Mouse (Mus musculus) heart, adult 11 months (tissue): ENCODE measurements at regions not wholly inside any gene's neighbourhood (a gene's known extent, or its start where the extent isn't known, plus 50 kb on each side); places are given as distances from the start of the nearest gene placed in this dataset.

Experiments used
- DNase-seq: peaks from one replicate; pipeline ENCODE4 v3.0.0; 2022

DNA sequence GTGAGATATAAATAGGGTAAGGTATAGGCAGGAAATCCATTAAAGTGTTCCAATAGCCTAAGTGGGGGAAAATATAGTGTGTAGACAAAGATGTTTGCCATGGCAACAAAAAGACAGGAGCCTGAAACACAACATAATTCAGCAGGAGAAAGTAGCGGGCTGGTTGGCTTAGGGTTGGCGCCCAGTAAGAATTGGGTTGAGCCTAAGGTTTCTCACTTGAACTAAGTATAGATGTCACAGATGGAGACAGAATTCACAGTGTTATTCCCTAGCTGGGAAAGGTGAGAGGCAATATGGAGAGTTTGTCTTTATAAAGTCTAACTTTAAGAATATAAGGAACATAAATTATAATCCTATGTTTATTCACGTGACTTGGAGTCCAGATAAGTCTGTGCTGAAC lies 64.8 kb upstream of the Ogfrl1 start:
- DNase-seq: no peak

DNA sequence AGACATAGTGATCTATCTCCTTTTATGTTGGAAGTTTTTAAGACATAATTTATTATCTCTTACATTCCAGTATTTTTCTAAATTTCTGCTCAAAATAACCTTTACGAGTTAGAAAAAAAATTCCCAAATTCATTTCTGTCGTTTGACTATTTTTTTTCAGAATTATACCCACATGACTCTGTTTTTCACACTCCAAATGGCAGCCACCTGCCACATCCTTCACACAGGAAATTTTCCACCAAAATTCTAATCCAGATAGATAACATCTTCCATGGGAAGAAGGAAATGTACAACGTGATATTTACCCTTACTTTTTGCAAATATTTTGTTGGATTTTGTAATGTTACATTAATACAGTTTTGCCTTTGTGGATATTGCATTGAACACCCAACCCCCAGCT lies 66.5 kb upstream of the Ogfrl1 start:
- DNase-seq: no peak

DNA sequence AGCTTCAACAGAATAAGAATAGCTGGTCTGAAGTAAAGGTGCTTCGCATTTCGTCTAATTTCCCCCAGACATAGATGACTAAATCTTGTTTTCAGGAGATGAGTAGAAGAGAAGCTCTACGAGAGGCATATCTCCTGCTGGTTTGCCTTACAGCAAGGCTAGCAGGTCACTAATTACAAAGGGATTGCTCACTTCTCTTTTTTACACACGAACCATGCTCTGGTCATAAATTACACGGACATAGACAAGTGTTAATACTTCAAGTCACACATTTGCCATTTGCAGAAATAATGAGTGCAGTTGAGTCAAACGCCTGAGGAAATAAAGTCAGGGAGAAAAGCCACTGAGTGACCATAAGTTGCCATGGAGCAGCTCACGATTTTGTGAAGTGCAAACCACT lies 68.8 kb upstream of the Ogfrl1 start:
- no peak for DNase-seq

DNA sequence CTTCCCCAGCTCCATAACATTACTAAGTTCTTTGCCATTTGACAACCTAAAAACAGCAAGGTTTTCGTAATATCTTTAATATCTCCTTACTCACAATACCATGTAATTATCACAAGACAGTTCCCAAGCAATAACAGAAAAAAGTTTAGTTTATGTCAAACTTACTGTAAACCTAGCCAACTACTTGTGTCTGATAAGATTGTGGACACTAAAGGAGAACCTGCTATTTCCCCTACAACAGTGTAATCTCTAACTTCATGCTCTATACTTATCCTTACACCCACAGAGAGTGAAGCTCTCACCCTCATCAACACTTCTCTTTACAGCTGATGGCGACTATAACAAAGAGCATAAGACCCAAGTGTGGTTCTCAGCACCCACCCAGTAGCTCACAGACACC lies 69.8 kb upstream of the Ogfrl1 start:
- DNase-seq: no peak

DNA sequence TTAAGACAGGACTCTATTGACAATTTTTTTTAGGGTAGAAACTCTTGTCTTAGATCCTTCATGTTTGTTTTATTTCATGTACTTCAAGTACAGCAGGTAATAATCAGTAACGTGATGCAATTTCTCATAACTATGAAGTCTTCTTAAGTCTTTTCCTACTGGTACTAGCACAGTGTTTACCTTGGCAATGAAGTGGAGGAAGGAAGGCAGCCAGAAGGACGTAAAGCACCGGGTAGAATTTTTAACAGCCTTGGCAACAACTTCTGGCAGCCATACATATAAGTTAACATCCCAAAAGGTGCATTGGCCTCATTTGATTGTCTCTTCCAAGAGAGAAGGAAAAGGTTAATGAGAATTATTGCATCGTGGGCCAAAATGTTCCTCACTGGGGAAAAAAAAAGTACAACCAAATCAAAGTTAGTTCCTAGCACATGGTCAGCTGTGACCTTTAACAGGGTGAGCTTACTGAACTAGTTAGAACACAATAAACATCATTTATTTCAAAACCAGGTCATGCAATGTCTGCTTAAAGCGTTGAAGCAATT lies 83.3 kb upstream of the Ogfrl1 start:
- DNase-seq: no peak

DNA sequence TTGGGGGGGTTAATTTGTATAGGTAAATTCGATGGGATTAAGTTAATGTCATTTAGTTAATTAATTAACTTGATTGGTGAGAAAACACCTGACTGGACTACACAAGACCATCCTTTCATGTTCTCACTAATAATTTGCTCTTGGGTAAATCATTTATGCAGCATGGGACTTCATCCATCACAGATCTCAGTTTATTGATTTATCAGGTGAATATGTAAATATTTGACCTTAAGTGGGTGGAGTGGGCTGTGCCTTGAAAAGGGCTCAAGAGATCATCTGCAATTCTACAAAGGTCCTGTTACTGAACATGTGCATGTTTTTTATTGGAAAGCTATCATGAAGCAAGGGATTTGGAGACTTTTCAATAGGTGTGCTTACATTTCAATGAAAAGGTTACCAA lies 87.0 kb upstream of the Ogfrl1 start:
- no peak for DNase-seq

DNA sequence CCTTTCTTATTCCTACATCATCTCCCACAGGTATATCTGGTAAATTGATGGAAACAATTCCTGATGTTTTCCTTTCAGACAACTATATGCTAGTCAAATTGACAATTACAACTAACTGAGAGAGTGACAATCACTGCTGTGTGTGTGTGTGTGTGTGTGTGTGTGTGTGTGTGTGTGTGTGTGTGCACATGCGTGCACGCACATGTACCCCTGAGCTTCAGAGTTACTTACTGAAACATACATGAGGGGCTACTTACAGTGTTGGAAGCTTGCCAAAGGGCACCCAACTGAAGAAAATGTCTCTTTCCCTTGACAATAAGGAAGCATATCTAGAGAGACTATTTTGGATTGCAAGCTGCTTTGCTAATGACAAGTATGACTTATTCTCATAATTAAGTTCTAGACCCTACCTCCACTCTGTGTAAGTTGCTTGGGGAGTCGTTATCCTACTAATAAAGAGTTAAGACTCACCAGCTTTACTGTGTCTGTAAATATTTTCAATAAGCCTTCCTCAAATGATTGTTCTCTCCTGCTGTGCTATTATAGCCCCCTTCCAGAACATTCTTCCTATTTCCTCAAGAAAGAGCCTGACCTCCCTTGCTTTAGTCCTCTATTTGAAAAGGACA lies 87.7 kb upstream of the Ogfrl1 start:
- no peak for DNase-seq

DNA sequence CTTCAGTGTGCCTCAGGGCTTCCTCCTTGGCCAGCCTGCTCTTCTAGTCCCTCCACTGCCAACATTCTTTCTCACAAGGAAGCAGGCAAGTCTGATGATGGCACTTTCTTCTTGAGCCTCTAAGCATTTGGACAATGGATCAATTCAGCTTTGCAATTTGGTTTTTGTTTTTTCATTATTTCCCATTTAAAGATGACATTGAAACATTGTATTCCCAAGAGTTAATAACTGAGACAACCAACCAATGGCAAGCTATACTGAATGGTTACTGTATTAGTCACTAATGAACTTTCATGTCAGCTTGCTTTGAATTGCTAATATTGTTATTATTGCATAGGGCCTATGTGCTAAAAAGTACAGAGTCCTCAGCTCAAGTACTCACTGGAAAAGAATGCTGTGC lies 89.5 kb upstream of the Ogfrl1 start:
- DNase-seq: no peak

DNA sequence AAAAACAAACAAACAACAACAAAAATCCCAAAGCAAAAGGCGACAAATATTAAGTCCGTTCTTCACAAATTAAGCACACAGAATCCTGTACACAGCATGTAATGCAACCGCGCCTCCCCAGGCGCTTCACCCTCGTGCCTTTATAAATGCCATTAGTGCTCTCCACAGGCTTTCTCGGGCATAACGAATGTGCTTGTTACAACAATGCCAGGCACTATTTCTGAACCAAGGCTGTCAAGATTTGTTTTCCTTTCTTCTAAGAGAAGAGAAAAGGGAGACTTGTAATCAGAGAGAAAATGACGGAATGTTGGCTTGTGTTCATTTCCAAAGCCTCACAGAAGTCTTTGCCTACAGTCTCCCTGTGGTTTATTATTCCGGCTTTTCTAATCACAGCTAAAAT lies 93.1 kb upstream of the Ogfrl1 start:
- DNase-seq: peak; percentile 67

DNA sequence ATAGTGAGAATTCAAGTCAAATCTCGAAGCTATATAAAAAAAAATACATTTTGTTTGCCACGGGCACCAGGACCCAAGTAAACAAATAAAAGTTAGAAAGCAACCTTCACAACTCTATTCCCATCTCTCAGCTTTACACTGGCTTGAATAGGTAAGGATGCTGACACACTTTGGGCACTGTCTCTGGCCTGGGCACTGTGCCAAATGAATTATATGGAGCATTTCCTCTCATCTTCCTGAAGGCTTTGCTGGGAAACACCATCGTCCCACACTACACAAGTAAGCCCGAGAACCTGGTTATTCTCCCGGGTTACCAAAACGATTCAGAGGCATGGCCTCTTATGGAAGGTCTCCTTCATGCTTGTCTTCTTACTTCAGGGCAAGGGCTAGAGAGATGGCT lies 93.5 kb upstream of the Ogfrl1 start:
- DNase-seq: peak; percentile 46

DNA sequence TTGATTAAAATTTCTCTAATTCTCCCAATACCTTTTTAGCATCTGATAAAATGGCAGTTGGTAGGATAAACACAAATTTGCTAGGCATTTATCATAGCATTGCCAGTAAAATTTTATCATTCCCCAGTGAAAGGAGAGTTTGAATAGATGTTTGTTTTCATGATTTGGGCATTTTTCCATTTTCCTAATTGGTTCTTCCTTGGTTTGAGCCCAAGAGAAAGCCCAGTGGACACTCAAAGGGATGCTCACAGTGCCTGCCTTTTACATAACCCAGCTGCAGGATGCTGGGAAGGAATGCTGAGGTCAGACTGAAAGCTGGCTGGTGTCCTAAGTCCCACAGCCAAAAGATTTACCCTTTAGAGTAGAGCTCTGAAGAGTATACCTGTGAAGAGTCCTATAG lies 95.4 kb upstream of the Ogfrl1 start:
- peak; percentile 85 for DNase-seq

DNA sequence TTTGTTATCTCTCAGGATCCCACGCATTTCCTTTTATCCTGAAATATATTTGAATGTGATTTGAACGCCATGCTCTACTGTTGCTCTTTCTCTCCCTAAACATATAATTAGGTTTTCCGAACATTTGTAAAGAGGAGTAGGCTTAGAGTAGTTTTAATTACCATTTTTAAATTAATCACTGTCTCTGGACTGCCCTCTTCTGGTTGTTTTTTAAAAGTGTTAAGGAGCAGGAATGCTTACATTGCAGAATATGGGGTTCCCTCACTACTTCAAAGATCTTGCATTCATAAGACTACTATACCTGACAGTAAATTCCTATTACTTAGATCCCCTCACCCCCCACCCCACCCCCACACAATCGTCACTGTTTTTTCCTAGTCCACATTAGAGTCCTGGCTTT lies 97.8 kb upstream of the Ogfrl1 start:
- DNase-seq: no peak

DNA sequence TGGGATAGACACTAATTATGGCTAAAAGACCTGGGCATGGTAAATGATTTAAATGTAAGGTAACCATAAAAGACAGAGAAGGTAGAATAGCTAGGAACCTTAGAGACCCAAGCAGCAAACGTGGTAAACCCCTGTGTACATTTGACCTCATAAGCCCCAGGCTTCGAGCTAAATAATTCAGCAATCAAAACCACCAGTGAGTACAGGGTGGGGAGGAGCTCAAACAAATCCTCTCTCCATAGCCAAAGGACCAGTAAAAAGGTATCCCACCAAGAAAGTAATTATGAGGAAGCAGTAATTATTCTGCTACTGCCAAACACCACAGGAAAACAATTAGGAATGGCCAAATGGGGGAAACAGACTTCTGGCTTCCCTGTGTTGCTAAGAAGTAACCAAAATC lies 122.5 kb upstream of the Ogfrl1 start:
- DNase-seq: no peak

DNA sequence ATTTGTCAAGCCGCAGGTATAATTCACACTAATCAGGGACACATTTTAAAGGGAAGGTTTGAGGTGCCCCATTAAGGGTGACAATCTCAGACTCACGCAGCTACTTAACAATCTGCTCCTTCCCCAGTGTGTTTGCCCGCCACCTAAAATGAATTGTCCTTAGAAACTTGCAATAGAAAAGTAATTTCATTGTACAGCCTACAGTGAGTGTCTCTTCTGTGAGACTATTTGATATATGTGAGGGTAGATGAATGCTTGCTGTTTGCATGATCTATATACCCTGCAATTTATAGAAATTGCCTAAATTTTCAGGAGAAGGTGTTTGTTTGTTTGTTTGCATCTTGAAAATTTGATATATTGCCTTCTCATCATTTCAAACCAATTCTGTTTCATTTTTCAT lies 135.1 kb upstream of the Ogfrl1 start:
- no peak for DNase-seq

DNA sequence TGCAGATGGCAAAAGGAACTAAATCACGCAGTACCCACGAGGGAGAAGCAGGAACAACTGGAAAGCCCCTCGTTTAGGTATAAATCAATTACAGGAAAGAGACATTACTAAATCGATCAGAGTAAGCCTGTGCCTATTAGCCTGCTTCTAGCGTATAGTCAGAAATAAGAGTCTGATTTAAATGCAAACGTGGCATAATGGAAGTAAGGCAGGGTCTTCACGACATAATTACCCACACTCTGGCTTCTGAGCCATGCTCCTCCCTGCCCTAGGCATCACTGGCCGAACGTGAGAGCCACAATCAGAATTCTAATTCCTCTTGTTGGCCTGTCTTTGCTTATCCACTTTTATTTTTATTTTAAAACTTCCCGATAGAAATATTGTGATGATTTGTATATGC lies 139.0 kb upstream of the Ogfrl1 start:
- no peak for DNase-seq

DNA sequence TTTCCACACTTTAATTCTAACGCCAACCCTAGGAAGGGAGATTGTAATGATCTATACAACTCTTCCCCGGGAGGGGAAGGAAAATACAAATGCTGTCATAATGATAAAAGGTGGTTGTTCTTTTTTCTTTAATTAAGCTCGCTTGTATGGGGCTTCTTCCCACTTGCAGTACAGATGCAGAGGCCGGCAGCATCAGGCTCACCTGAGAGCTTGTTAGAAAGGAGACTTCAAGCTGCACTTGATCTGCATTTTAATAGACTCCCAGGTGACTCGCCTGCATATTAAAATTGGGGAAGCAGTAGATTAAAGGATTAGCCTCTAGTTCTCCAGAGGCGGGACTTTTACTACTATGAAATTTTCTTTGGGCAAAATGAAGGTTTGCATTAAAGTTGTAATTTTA lies 140.8 kb upstream of the Ogfrl1 start:
- DNase-seq: no peak

DNA sequence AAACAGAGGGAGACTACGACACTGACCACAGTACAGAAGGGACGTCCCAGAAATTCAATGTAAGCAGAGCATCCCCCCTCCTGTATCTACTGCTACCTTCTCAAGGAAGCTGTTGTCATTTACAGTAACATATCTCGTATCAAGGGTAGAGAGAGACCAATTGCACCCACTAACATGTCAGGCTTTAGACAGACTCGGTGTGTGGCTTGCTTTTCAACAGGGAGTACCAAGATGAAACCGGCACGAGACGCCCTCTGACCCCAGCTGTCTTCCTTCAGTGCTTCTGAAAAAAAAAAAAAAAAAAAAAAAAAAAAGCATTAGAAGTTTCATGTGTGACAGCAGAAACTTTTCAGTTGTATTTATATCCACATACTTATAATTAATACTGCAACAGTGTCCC lies 143.0 kb upstream of the Ogfrl1 start:
- DNase-seq: no peak

DNA sequence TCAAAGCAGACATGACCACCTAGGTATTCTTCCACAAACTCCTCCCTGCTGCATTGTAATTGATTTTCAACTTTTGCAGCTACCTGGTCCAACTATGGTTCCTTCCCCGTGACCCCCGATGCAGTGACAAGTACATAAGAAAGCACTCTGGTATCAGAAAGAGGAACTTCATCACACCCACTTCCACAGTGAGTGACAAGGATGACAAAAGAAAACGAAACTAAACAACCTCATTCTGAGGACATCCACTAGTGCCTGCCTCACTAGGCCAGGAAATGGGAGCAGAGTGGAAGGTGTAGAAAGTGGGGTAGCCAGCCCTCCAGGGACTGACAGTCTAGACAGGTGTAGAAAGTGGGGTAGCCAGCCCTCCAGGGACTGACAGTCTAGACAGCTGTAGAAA lies 158.2 kb upstream of the Ogfrl1 start:
- peak; percentile 58 for DNase-seq

DNA sequence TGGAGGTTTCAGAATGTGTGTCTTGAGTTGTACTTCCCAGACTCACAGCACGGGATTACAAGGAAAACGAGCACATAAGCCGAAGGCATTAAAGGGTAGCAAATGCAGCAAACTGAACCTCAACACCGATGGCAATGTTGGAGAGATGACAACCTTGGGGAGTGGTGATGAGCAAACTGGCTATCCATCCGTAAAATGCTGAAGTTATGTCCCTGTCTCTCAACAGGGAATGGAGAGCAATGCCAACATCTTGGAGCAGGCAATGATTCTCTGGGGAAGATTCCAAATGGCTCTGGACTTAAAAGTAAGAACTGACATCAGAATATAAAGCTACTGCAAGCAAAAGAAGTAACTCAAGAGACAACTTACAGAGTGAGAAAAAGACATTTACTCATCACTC lies 170.5 kb upstream of the Ogfrl1 start:
- DNase-seq: no peak

DNA sequence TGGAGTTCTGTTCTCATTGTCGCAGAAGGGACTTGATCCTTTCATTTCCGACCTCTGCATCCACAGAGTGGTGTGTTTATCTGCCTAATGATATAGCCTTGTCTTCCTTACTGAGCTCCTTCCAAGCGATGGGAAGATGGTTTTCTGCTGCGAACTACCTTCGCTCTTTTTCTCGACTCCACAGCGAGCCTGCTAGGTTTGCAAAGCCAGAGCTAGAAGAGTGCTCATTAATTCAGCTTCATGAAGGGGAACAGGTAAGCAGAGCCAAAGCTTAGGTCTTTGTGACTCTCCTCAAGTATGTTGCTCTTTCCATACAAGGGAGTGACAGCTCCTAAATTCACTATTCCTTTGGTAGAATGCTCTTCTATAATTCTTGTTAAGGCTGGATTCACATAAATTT lies 176.9 kb upstream of the Ogfrl1 start:
- no peak for DNase-seq

DNA sequence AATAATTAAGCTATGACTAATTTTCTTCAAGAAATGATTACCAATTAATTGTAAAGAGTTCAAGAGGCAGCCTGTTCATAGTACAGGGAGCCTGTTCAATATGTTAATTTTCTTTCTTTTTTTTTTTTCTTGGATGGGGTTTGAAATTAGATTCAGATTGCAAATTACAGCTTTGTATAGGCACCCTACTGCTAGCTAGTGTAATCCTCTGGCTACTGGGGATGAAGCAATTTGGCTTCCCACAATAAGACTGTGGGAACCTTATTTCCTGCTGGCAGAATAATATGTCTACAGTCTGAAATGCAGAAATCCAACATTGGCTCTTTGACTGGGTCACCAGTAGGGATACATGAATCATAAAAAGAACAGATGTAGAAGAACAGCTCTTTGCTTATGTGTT lies 177.4 kb upstream of the Ogfrl1 start:
- DNase-seq: no peak

DNA sequence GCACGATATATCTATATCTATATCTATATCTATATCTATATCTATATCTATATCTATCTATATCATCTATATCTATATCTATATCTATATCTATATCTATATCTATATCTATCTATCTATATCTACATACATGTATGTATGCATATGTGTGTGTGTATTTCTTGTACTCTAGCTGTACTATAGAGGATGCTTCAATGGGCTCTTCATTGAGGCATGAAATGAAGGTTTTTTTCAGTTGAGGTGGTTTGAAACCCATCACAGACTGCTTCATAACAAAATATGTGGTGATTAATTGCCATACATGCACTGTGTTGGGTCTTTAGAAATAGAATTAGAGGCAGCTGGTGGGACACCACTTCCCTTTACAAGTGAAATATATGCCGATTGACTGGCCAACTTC lies 177.9 kb upstream of the Ogfrl1 start:
- no peak for DNase-seq

DNA sequence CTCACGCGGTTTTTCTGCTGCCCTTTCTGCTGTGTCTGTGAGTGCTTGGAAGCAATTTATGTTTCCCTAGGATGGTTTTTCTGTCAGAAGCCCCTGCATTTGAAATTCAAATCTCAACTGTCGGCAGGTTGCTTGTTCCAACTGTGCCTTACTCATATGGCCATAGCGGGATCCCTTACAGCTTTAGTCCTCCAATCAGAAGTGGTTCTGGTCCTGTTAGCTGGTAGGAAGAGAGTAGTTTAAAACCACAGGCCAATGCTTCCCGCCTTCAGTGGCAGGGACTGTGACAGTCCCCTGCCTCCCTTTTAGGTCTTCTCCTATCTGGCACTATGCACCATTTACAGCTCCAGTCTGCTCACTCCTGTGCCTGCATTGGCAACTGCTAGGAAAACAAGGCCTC lies 178.6 kb upstream of the Ogfrl1 start:
- DNase-seq: no peak

DNA sequence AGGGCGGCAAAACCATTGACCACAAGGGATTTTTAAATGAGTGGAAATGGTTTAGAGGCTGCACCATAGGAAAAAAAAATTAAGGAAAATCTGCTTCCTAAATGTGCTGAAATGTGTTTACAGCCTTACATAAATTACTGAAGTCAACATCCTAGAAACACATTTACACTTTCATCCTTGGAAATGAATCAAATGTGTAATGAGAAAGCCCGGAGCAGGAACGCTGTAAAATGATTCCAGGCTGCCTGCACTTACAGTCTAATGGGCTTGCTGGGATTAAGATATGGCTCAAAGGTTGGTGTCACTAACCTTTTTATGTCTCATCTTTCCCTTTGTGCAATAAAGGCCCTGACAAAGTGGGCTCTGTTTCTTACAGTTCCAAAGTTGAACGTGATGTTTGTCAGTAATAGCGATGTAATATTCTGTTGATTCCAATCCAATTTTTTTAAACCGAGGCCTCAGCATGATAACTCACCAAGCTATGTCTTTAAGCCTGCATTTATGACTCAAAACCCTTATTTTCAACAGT lies 172.1 kb upstream of the B3gat2 start:
- no peak for DNase-seq

DNA sequence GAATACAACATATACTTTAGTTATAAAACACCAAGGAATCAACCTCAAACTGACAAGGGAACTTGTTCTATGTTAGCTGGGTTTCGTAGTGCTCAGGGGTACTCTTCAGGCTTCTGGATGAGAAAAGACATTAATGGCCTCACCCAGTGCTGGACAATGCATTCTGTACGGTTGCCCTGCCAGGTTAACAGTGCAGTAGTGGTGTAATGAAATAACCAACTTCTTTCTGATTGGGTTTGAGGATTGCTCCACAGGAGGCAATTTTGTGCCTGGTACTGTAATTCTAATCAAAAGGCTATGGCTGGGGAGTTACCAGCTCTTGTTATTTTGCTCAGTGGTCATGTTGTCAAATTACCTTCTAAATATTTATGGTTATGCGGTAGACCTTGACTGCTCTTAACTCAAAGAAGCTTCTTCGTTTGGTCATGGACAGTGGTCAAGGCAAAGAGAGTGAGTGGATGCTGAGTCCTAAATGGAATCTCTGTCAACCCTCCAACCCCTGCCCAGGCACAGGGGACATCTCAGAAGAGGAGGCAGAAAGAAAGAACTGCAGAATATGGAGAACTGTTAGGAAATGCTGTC lies 158.8 kb upstream of the B3gat2 start:
- no peak for DNase-seq
